Mouse (Mus musculus) erythroblast, embryonic 14.5 days (primary cell): ENCODE measurements around the gene Tjp1.

ENCODE experiments used
- GATA1 ChIP-seq: IDR thresholded peaks from 2 replicates; pipeline ENCODE4 v1.6.1; 2012; ENCODE audit warnings: low read length, inconsistent platforms, mixed read lengths
- TAL1 ChIP-seq: IDR thresholded peaks from 3 replicates; pipeline ENCODE4 v1.6.1; 2012; ENCODE audit warnings: low read length, inconsistent platforms, mixed read lengths

- no peak for TF ChIP-seq TAL1
- no peak for TF ChIP-seq GATA1
Observed at GRCm38 (mm10) chr7:65392986-65393385, 134.6 kb downstream of the Tjp1 start.
